Mouse (Mus musculus) skeletal muscle tissue, adult 2 months (tissue): ENCODE data around the gene Mtx3.

Source experiments
- DNase-seq: peaks from one replicate; pipeline ENCODE4 v3.0.0-alpha.2; 2012; ENCODE audit warnings: low read depth, low spot score

Gene Mtx3

GRCm38 (mm10) chr13:92844586-92845221 lies at the start of gene Mtx3:
Gene Mtx3 (plus strand): TSS chr13:92844760.
- peak; percentile 65 for DNase-seq

GRCm38 (mm10) chr13:92798830-92799229 lies 45.7 kb upstream of the Mtx3 start:
- DNase-seq = no peak

GRCm38 (mm10) chr13:92799306-92799925 lies 45.1 kb upstream of the Mtx3 start:
- no peak for DNase-seq

- no peak for DNase-seq
Measured at GRCm38 (mm10) chr13:92806785-92807184, 37.8 kb upstream of the Mtx3 start.

- DNase-seq = no peak
Measured at GRCm38 (mm10) chr13:92807849-92808248, 36.7 kb upstream of the Mtx3 start.

GRCm38 (mm10) chr13:92810592-92810991 lies 34.0 kb upstream of the Mtx3 start:
- DNase-seq = peak; percentile 43

- no peak for DNase-seq
Measured at GRCm38 (mm10) chr13:92816329-92816728, 28.2 kb upstream of the Mtx3 start.

GRCm38 (mm10) chr13:92817357-92817756 lies 27.2 kb upstream of the Mtx3 start:
- DNase-seq = no peak

GRCm38 (mm10) chr13:92828820-92829219 lies 15.7 kb upstream of the Mtx3 start:
- DNase-seq = no peak

- DNase-seq = no peak
Measured at GRCm38 (mm10) chr13:92833162-92833561, 11.4 kb upstream of the Mtx3 start.

GRCm38 (mm10) chr13:92846438-92846837 lies 1.9 kb downstream of the Mtx3 start:
- no peak for DNase-seq

- DNase-seq = no peak
Measured at GRCm38 (mm10) chr13:92847336-92847735, 2.8 kb downstream of the Mtx3 start.

GRCm38 (mm10) chr13:92848002-92848401 lies 3.4 kb downstream of the Mtx3 start:
- DNase-seq = no peak

- no peak for DNase-seq
Measured at GRCm38 (mm10) chr13:92855901-92856300, 11.3 kb downstream of the Mtx3 start.

- no peak for DNase-seq
Measured at GRCm38 (mm10) chr13:92858808-92859207, 14.2 kb downstream of the Mtx3 start.

GRCm38 (mm10) chr13:92859959-92860358 lies 15.4 kb downstream of the Mtx3 start:
- DNase-seq = no peak

GRCm38 (mm10) chr13:92865358-92865757 lies 20.8 kb downstream of the Mtx3 start:
- DNase-seq = peak; percentile 52

- no peak for DNase-seq
Measured at GRCm38 (mm10) chr13:92866680-92867079, 22.1 kb downstream of the Mtx3 start.

- DNase-seq = no peak
Measured at GRCm38 (mm10) chr13:92879514-92879913, 35.0 kb downstream of the Mtx3 start.

- DNase-seq = no peak
Measured at GRCm38 (mm10) chr13:92879933-92880332, 35.4 kb downstream of the Mtx3 start.

GRCm38 (mm10) chr13:92880589-92880988 lies 36.0 kb downstream of the Mtx3 start:
- peak; percentile 28 for DNase-seq

GRCm38 (mm10) chr13:92882271-92882985 lies 37.9 kb downstream of the Mtx3 start:
- peak; percentile 96 for DNase-seq
